Mouse (Mus musculus): ENCODE results near the gene Tspan4.
"Not testable (repeated sequence)": the region's sequence is repeated elsewhere in the genome, so short reads cannot be mapped to it uniquely, and the experiment has no call there.

Gene Tspan4

GRCm38 (mm10) chr7:141439140-141439679 lies 35.8 kb upstream of the Tspan4 start:
- in situ Hi-C loops (cut with MseI, MboI), result no loop called here

DNA sequence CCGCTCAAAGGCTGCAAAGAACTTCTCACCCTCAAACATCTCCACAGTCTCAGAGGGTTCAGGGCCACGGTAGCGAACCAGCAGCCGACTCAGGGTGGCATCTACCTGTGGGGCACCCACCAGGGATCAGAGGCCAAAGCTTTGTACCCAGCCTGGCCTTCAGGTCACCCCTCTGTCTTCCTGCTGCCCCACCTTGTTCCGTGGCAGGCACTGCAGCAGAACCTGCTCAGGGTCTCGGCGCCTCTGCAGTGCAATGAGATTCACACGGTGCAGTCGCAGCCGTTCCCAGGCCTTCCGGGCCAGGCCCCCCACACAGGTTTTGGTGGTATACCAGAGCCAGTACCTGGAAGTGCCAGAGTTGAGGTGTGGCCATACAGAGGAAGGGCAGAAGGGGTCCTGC lies 35.2 kb upstream of the Tspan4 start:
- in situ Hi-C loops (cut with MseI, MboI), result no loop called here

DNA sequence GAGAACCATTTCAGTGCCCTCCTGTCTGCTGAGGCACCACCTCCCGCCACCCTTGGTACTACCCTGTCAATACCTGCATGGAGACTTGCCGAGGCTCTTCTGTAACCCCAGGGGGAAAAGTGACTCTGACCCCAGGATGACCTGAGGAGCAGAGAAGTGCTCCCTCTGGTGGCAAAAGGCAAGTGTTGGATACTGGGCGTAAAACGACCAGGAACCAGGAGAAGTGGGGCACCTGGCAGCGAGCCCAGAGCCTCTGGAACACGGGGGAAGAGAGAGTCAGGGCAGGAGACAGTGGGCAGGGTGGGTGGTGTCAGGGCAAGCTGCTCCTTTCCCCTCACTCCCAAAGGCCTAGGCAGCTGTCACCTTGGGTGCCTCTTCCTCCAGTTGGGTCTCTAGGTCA lies 34.4 kb upstream of the Tspan4 start:
- in situ Hi-C loops (cut with MseI, MboI), result no loop called here

DNA sequence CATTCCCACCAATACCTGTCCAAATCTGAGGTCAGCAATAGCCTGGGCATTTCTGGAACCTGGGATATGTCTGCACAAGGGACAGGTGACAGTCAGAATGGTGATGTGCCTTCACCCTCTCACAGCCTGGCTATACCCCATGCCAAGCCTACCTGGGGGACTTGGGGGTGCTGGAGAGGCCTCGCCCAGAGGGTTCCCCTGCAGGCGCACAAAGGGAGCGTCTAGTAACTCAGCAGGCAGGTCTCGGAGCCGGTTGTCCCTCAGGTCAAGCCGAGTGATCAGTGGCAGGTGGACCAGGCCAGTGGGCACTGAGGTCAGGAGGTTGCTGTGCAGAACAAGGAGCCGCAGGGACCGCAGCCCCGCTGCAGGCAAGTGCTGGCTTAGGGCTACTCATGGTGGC lies 33.6 kb upstream of the Tspan4 start:
- in situ Hi-C loops (cut with MseI, MboI), result no loop called here

- in situ Hi-C loops (cut with MseI, MboI), result no loop called here
These were observed 32.8 kb upstream of the Tspan4 start for GRCm38 (mm10) chr7:141442199-141442598.

GRCm38 (mm10) chr7:141443081-141443821 lies 31.8 kb upstream of the Tspan4 start:
- in situ Hi-C loops (cut with MseI, MboI), result no loop called here

DNA sequence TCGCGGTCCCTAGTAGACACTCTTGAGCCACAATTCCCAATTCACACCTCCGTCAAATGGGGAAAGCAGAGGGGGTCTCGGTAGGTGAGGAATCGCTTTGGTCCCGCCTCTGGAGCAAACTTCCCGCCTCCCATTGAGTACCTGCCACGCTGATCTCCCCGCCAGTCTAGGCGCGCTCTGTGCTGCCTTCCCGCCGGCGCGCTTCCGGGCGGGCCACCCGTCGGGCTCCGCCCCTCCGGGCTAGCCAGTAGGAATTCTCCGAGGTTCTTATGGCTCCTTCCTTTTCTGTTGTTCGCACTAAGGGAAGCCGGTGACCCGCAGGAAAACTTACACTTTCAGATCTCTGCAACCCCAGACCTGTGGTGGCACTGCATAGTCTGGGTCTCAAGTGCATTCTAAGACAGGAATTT lies 31.2 kb upstream of the Tspan4 start, which contains the start of gene Pidd1:
Gene Pidd1, minus strand, starts transcription at position 198 of the 410 bp plus-strand sequence.
- in situ Hi-C loops (cut with MseI, MboI), result no loop called here

GRCm38 (mm10) chr7:141446374-141446773 lies 28.7 kb upstream of the Tspan4 start:
- in situ Hi-C loops (cut with MseI, MboI), result not testable (repeated sequence)

DNA sequence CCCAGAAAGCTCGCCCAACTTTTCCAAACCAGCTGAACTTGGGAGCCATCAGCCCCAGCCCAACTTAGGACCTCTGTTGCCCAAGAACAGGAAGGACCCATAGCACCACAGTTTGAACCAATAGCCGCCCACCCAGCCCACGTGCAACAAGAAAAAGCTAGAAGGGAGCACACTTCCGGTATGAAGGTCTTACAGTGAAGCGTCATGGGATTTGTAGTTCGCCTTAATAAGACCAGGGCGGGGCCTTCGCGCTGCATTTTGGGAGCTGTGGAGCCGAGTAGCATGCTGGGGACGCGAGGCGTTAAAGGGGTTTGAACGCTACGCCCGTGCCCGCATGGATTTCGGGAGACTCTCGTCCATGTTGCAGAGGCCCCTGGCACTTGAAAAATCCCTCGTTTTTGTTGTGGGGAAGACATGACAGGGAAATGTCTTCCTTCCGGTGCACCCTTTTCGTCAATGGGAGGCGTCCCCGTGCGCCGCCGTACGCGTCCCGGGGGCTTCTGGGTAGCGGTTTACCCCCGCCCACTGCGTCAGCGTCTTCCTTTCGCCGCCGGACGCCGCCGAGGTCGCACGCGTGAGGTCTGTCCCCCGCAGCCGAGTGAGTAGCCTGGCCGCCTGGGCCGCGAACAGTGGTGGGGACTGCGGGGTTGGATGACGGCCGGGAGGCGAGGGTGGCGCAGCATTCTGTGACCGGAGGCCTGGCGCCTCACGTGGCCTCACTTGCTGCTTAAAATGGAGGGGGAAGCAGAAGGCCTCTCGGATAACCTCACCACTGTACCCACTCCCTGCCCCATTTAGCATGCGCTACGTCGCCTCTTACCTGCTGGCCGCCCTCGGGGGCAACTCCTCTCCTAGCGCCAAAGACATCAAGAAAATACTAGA lies 27.7 kb upstream of the Tspan4 start, which contains the start of gene Rplp2:
Gene Rplp2, plus strand, starts transcription at position 261 of the 882 bp plus-strand sequence.
- in situ Hi-C loops (cut with MseI, MboI), result no loop called here

DNA sequence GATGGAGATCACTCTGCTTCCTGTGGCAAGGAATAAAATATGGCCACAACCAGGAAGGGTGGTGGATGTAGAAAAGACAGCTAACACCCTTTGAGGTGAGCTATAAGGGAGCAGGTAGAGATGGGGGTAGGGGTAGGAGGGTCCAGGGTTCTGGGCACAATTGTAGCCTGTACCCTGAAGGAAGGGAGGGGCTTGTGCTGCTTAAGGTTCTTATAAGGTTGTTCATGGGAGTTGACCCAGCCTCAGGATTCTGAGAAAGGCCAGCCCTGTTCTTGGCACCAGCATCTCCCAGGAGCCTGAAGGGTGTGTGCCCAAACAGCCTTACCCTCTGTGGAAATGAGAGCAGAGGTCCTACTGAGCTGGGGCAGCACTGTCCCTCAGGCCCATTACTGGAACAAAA lies 23.1 kb upstream of the Tspan4 start:
- in situ Hi-C loops (cut with MseI, MboI), result no loop called here

GRCm38 (mm10) chr7:141453636-141454035 lies 21.4 kb upstream of the Tspan4 start:
- in situ Hi-C loops (cut with MseI, MboI), result no loop called here

DNA sequence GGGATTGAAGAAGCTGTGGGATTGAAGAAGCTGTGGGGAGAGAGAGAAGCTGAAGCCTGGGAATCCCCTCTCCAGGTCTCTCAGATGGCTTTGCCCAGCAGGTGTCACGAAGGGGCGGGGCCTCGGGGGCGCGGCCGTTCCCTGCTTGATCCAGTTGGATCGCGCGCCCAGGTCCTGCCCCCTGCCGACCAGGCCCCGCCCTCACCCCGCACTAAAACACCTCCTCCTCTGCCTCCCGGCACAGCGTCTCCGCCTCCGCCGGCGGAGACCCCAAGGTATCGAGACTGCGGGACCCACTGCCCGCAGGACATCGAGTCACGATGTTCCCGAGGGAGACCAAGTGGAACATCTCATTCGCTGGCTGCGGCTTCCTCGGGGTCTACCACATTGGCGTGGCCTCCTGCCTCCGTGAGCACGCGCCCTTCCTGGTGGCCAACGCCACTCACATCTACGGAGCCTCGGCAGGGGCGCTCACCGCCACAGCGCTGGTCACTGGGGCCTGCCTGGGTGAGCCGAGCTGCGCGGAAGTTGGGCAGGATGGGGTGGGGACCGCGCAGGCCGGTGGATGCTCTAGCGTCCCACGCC lies 20.0 kb upstream of the Tspan4 start, which contains the start of gene Pnpla2:
Gene Pnpla2, plus strand, starts transcription at position 232 of the 585 bp plus-strand sequence.
- in situ Hi-C loops (cut with MseI, MboI), result no loop called here

DNA sequence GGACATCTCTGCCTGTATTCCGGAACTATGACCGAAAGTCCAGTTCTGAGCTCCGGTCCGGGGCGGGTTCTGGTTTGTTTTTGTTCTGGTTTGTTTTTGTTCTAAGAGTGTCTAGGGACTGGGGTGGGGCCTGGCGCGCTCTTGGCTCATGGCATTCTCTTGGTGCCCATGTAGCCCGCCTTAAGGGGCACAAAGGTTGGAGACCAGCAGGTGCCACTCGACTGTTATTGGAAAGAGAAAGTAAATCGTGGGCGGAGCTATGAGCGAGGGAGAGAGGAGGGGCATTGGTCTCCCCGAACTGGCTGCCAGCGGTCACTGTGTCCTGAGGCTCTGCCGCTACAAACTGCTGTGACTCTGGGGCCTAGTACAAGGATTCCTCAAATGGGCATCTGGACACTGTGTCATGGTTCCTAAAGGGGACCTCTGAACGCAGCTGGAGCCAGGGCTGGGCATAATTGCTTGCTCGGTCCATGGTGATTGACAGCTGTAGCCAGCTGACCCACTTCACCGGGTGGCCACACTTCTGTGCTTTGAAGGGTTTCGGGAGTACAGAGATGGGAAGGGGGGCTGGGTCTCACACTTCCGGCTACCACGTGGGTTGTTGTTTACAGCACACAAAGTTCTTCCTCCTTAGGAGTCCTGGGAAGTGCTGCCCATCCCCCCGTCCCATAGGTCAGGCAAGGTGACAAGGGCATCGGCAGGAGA lies 19.3 kb upstream of the Tspan4 start:
- in situ Hi-C loops (cut with MseI, MboI), result no loop called here

- in situ Hi-C loops (cut with MseI, MboI), result no loop called here
These were observed 18.3 kb upstream of the Tspan4 start for GRCm38 (mm10) chr7:141456739-141457138.

DNA sequence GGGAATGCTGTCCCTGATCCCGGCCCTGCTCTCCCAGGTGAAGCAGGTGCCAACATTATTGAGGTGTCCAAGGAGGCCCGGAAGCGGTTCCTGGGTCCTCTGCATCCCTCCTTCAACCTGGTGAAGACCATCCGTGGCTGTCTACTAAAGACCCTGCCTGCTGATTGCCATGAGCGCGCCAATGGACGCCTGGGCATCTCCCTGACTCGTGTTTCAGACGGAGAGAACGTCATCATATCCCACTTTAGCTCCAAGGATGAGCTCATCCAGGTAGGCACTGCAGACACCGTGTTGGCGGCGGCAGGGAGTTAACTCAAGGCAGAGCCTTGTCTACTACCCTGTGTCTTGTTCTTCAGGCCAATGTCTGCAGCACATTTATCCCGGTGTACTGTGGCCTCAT lies 17.8 kb upstream of the Tspan4 start:
- in situ Hi-C loops (cut with MseI, MboI), result no loop called here

DNA sequence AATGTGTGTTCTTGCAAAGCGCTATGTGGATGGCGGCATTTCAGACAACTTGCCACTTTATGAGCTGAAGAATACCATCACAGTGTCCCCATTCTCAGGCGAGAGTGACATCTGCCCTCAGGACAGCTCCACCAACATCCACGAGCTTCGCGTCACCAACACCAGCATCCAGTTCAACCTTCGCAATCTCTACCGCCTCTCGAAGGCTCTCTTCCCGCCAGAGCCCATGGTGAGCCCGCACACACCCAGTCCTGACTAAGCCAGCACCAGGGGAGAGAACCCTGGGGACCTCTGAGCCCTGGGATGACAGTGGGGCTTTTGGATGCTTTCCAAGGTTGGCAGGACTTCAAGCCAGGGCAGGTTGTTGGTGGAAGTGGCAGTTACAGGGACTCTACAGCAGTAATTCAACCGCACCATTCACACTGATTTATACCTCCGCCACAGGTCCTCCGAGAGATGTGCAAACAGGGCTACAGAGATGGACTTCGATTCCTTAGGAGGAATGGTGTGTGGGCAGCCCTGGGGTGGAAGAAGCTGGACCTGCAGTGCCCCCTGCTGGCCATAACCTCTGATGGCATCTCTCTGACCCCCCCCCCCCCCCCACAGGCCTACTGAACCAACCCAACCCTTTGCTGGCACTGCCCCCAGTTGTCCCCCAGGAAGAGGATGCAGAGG lies 16.9 kb upstream of the Tspan4 start:
- in situ Hi-C loops (cut with MseI, MboI), result no loop called here

GRCm38 (mm10) chr7:141458661-141459060 lies 16.4 kb upstream of the Tspan4 start:
- in situ Hi-C loops (cut with MseI, MboI), result no loop called here

DNA sequence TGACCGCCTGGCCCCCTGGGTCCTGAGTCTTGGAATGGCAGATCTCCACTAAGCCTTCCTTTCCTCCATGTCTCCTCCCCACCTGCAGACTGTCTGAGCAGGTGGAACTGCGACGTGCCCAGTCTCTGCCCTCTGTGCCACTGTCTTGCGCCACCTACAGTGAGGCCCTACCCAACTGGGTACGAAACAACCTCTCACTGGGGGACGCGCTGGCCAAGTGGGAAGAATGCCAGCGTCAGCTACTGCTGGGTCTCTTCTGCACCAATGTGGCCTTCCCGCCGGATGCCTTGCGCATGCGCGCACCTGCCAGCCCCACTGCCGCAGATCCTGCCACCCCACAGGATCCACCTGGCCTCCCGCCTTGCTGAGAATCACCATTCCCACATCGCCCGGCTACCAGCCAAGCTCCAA lies 15.7 kb upstream of the Tspan4 start:
- in situ Hi-C loops (cut with MseI, MboI), result no loop called here

DNA sequence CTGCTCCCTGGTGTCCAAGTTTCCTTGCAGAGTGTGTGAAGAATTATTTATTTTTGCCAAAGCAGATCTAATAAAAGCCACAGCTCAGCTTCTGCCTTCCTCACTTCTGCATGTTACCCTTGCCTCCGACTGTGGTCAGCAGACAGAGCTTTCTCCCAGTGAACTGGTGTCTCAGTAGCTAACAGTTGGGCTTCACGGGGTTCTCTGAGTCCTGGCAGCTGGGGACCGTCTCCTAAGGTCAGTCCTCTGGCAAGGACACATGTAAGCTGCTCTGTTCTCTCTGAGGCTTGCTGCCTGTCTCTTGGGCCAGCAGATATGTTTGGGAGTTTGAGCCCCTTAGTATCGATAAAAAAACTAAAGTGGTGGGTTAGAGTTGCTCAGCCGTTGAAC lies 15.0 kb upstream of the Tspan4 start:
- in situ Hi-C loops (cut with MseI, MboI), result no loop called here

DNA sequence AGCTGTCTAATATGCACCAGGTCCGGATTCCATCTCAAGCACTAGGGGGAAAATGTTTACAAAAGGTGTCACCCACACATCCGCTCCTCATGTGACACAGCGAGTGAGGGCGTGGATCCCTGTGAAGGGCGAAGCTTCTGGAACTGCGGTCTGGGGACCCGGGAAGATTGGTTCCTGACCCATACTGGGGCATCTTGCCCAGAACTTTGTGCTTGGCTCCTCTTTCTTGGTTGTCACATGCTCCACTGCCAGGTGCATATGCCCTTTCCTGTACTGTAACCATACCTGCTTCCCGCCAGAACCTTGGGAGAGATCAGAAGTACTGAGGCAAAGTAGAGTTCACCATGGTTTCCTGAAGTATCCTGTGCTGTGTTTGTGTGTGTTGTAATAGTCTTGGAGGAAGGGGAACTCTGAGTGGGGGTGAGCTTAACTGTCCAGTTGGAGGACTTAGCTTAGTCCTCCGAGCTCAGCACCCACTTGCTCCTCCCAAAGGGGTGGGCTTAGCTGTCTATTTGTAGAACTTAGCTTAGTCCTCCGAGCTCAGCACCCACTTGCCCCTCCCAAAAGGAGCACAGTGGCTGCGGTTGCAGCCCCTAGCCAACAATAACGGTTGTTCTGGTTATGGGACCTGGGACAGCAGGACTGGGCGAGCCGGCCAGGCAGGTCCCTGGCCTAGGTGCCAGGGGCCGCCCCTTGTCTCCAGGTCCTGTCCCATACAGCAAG lies 14.5 kb upstream of the Tspan4 start, which contains the start of gene Cracr2b:
Gene Cracr2b, plus strand, starts transcription at position 704 of the 723 bp plus-strand sequence.
- in situ Hi-C loops (cut with MseI, MboI), result no loop called here
